Mouse (Mus musculus): Measurements from ENCODE around the gene Snx14.

The Snx14 gene

GRCm38 (mm10) chr9:88404515-88404914 lies 34.2 kb downstream of the Snx14 start:
- Histone ChIP-seq H3K4me1 (replicated peaks; ENCODE audit: low read depth, low read length) (no peaks in the 10 kb centered on the region), H3K36me3 (ENCODE audit: insufficient read depth, low read length) (peaks cover 9% of the 10 kb centered on the region; the same call in 1 of the 2 replicates)
- TF ChIP-seq POU5F1 (IDR thresholded peaks at IDR 0.05; ENCODE audit: borderline replicate concordance, low read length) (no peak), CTCF (conservative IDR thresholded peaks at IDR 0.05; ENCODE audit: low read length) (no peak), NANOG (IDR thresholded peaks at IDR 0.05; ENCODE audit: borderline replicate concordance, low read length) (no peak)

GRCm38 (mm10) chr9:88404088-88404487 lies 34.7 kb downstream of the Snx14 start:
- Histone ChIP-seq H3K36me3 (ENCODE audit: insufficient read depth, low read length) (peaks cover 9% of the 10 kb centered on the region; the same call in 1 of the 2 replicates), H3K9me3 (ENCODE audit: low read length) (no peaks in the 10 kb centered on the region), H3K4me1 (replicated peaks; ENCODE audit: low read depth, low read length) (no peaks in the 10 kb centered on the region), H3K4me3 (replicated peaks; ENCODE audit: low read length) (no peak overlapping the region), H3K27me3 (ENCODE audit: insufficient read depth, low read length) (no peaks in the 10 kb centered on the region)
- TF ChIP-seq CTCF (conservative IDR thresholded peaks at IDR 0.05; ENCODE audit: low read length) (no peak), POU5F1 (IDR thresholded peaks at IDR 0.05; ENCODE audit: borderline replicate concordance, low read length) (no peak), NANOG (IDR thresholded peaks at IDR 0.05; ENCODE audit: borderline replicate concordance, low read length) (no peak)

More at GRCm38 (mm10) chr9:88404515-88404914, 34.2 kb downstream of the Snx14 start:
- Histone ChIP-seq H3K9me3 (ENCODE audit: low read length) (no peaks in the 10 kb centered on the region), H3K4me3 (replicated peaks; ENCODE audit: low read length) (no peak overlapping the region), H3K27me3 (ENCODE audit: insufficient read depth, low read length) (no peaks in the 10 kb centered on the region)

GRCm38 (mm10) chr9:88398461-88398860 lies 40.3 kb downstream of the Snx14 start:
- H3K4me1 ChIP-seq (replicated peaks; ENCODE audit: low read depth, low read length), result no peaks in the 10 kb centered on the region
- no peaks in the 10 kb centered on the region for H3K27me3 ChIP-seq (ENCODE audit: insufficient read depth, low read length)
- H3K36me3 ChIP-seq (ENCODE audit: insufficient read depth, low read length), result 0 out of 2 replicates have a peak, but pooled peaks cover 5% of the 10 kb centered on the region
- TF ChIP-seq POU5F1 (IDR thresholded peaks at IDR 0.05; ENCODE audit: borderline replicate concordance, low read length) (no peak), CTCF (conservative IDR thresholded peaks at IDR 0.05; ENCODE audit: low read length) (peak; percentile 36; the same call in 1 of the 2 replicates)
- no peaks in the 10 kb centered on the region for H3K9me3 ChIP-seq (ENCODE audit: low read length)
- no peak overlapping the region for H3K4me3 ChIP-seq (replicated peaks; ENCODE audit: low read length)

GRCm38 (mm10) chr9:88394852-88395251 lies 43.9 kb downstream of the Snx14 start:
- no peak for TF ChIP-seq POU5F1 (IDR thresholded peaks at IDR 0.05; ENCODE audit: borderline replicate concordance, low read length)
- Histone ChIP-seq H3K36me3 (ENCODE audit: insufficient read depth, low read length) (no peaks in the 10 kb centered on the region), H3K9me3 (ENCODE audit: low read length) (no peaks in the 10 kb centered on the region), H3K4me1 (replicated peaks; ENCODE audit: low read depth, low read length) (peaks cover 3% of the 10 kb centered on the region; the same call in 1 of the 2 replicates), H3K4me3 (replicated peaks; ENCODE audit: low read length) (no peak overlapping the region), H3K27me3 (ENCODE audit: insufficient read depth, low read length) (no peaks in the 10 kb centered on the region)

- Histone ChIP-seq H3K4me1 (replicated peaks; ENCODE audit: low read depth, low read length) (peaks cover 9% of the 10 kb centered on the region; the same call in 1 of the 2 replicates), H3K4me3 (replicated peaks; ENCODE audit: low read length) (no peak overlapping the region), H3K27me3 (ENCODE audit: insufficient read depth, low read length) (no peaks in the 10 kb centered on the region), H3K9me3 (ENCODE audit: low read length) (no peaks in the 10 kb centered on the region), H3K36me3 (ENCODE audit: insufficient read depth, low read length) (peaks cover 15% of the 10 kb centered on the region; the same call in 1 of the 2 replicates)
- TF ChIP-seq POU5F1 (IDR thresholded peaks at IDR 0.05; ENCODE audit: borderline replicate concordance, low read length), result no peak
- TF ChIP-seq NANOG (IDR thresholded peaks at IDR 0.05; ENCODE audit: borderline replicate concordance, low read length), result no peak
- no peak for TF ChIP-seq CTCF (conservative IDR thresholded peaks at IDR 0.05; ENCODE audit: low read length)
These were observed 49.9 kb downstream of the Snx14 start for GRCm38 (mm10) chr9:88388826-88389225.

- H3K4me1 ChIP-seq (replicated peaks; ENCODE audit: low read depth, low read length), result no peaks in the 10 kb centered on the region
- peaks cover 24% of the 10 kb centered on the region for H3K36me3 ChIP-seq (ENCODE audit: insufficient read depth, low read length)
- H3K27me3 ChIP-seq (ENCODE audit: insufficient read depth, low read length), result no peaks in the 10 kb centered on the region
- H3K4me3 ChIP-seq (replicated peaks; ENCODE audit: low read length), result no peak overlapping the region
- H3K9me3 ChIP-seq (ENCODE audit: low read length), result no peaks in the 10 kb centered on the region
- TF ChIP-seq CTCF (conservative IDR thresholded peaks at IDR 0.05; ENCODE audit: low read length) (no peak), NANOG (IDR thresholded peaks at IDR 0.05; ENCODE audit: borderline replicate concordance, low read length) (no peak), POU5F1 (IDR thresholded peaks at IDR 0.05; ENCODE audit: borderline replicate concordance, low read length) (no peak)
These were observed 58.2 kb downstream of the Snx14 start for GRCm38 (mm10) chr9:88380542-88380941.

GRCm38 (mm10) chr9:88380076-88380475 lies 58.7 kb downstream of the Snx14 start:
- Histone ChIP-seq H3K4me1 (replicated peaks; ENCODE audit: low read depth, low read length) (no peaks in the 10 kb centered on the region), H3K27me3 (ENCODE audit: insufficient read depth, low read length) (no peaks in the 10 kb centered on the region), H3K4me3 (replicated peaks; ENCODE audit: low read length) (no peak overlapping the region), H3K36me3 (ENCODE audit: insufficient read depth, low read length) (peaks cover 24% of the 10 kb centered on the region), H3K9me3 (ENCODE audit: low read length) (no peaks in the 10 kb centered on the region)
- TF ChIP-seq POU5F1 (IDR thresholded peaks at IDR 0.05; ENCODE audit: borderline replicate concordance, low read length), result no peak
- TF ChIP-seq CTCF (conservative IDR thresholded peaks at IDR 0.05; ENCODE audit: low read length), result no peak
- no peak for TF ChIP-seq NANOG (IDR thresholded peaks at IDR 0.05; ENCODE audit: borderline replicate concordance, low read length)

GRCm38 (mm10) chr9:88379057-88379456 lies 59.7 kb downstream of the Snx14 start:
- TF ChIP-seq POU5F1 (IDR thresholded peaks at IDR 0.05; ENCODE audit: borderline replicate concordance, low read length) (no peak), NANOG (IDR thresholded peaks at IDR 0.05; ENCODE audit: borderline replicate concordance, low read length) (no peak), CTCF (conservative IDR thresholded peaks at IDR 0.05; ENCODE audit: low read length) (no peak)
- Histone ChIP-seq H3K9me3 (ENCODE audit: low read length) (no peaks in the 10 kb centered on the region), H3K4me1 (replicated peaks; ENCODE audit: low read depth, low read length) (no peaks in the 10 kb centered on the region), H3K36me3 (ENCODE audit: insufficient read depth, low read length) (peaks cover 22% of the 10 kb centered on the region), H3K27me3 (ENCODE audit: insufficient read depth, low read length) (no peaks in the 10 kb centered on the region), H3K4me3 (replicated peaks; ENCODE audit: low read length) (no peak overlapping the region)

- TF ChIP-seq CTCF (conservative IDR thresholded peaks at IDR 0.05; ENCODE audit: low read length), result no peak
- no peaks in the 10 kb centered on the region for H3K27me3 ChIP-seq (ENCODE audit: insufficient read depth, low read length)
These were observed 61.3 kb downstream of the Snx14 start for GRCm38 (mm10) chr9:88377483-88377882.

More at GRCm38 (mm10) chr9:88377483-88377882, 61.3 kb downstream of the Snx14 start:
- Histone ChIP-seq H3K9me3 (ENCODE audit: low read length) (no peaks in the 10 kb centered on the region), H3K36me3 (ENCODE audit: insufficient read depth, low read length) (peaks cover 17% of the 10 kb centered on the region), H3K4me1 (replicated peaks; ENCODE audit: low read depth, low read length) (no peaks in the 10 kb centered on the region), H3K4me3 (replicated peaks; ENCODE audit: low read length) (no peak overlapping the region)

Data from E14TG2a.4 (cell line).